ENCODE assay signal across 24 mouse cellular contexts in the genomic region with DNA sequence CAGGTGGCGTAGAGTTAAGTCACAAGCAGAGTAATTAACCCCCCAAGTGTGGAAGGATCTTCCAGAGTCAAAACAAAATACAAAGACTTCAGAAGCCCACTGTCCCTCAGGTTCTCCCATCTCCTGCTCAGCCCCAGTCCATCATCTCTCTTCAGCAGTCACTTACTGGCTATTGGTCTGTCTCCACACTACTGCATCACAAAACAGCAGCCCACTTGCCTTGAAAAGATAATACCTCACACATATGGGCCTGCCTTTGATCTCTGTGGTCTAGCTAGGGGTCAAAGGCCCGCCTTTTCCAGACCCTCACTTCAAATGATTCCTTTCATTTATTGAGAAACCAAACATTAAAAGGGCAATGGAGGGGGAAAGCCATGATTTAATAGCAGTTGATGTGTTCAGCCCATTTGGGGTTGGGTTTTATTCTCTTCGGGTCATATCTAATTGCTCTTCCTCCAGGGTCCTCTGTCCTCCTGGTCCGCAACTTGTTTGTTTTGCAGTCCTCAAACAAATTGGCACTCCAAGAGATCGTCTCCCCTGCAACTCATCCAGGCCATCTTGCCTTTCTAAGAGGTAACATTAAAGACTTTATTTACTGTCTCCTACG.
DNase-seq lines count a peak whose midpoint lies in the region; ATAC-seq lines count a peak whose summit lies in the region.
"Had no signal": no experiment of that assay in that cellular context is flagged by ENCODE, and none has a peak within 500 bp of the region (broad histone marks: within the 10 kb centered on the region; RNA-seq: fewer than 3 reads in every experiment).

No protein-coding gene starts in this region.

- no peak overlapping the region for H3K4me3 ChIP-seq in kidney, embryonic 15.5 days (replicated peaks)
- H3K4me3 ChIP-seq in midbrain, embryonic 15.5 days = no peak overlapping the region
- H3K4me3 ChIP-seq in midbrain, embryonic 11.5 days (ENCODE audit: low read depth, low read length) = no peak overlapping the region
- H3K4me3 ChIP-seq: embryonic facial prominence, embryonic 15.5 days; erythroblast, embryonic 14.5 days; forebrain, embryonic 10.5 days; heart, embryonic 10.5 days; hindbrain, embryonic 12.5 days had no signal

- no peaks in the 10 kb centered on the region for H3K9me3 ChIP-seq in kidney, embryonic 15.5 days (replicated peaks)
- H3K9me3 ChIP-seq in midbrain, embryonic 15.5 days = no peaks in the 10 kb centered on the region
- H3K9me3 ChIP-seq in midbrain, embryonic 11.5 days (ENCODE audit: control insufficient read depth, low read length) = no peaks in the 10 kb centered on the region
- H3K9me3 ChIP-seq: embryonic facial prominence, embryonic 15.5 days; forebrain, embryonic 10.5 days; heart, embryonic 10.5 days; hindbrain, embryonic 12.5 days had no signal

- no peak for DNase-seq in kidney, postnatal 4 days
- DNase-seq in midbrain, embryonic 11.5 days (ENCODE audit: low spot score, missing footprints) = no peak
- peak; percentile 63 for DNase-seq in embryo, embryonic 10.5 days (ENCODE audit: low spot score)
- DNase-seq in yolk sac, embryonic 10.5 days (ENCODE audit: low spot score) = peak; percentile 2
- no peak for DNase-seq in cerebellum, postnatal 10 days
- DNase-seq: adrenal gland, postnatal 14 days; cerebellum, adult 2 months; cerebellum, postnatal 14 days; gastrocnemius, postnatal 10 days; heart, adult 18-20 months; heart, postnatal 10 days; heart, postnatal 4 days had no signal

- no peaks in the 10 kb centered on the region for H3K27me3 ChIP-seq in kidney, embryonic 15.5 days
- no peaks in the 10 kb centered on the region for H3K27me3 ChIP-seq in midbrain, embryonic 15.5 days (replicated peaks)
- H3K27me3 ChIP-seq in midbrain, embryonic 11.5 days (ENCODE audit: control insufficient read depth, insufficient read depth, low read length) = no peaks in the 10 kb centered on the region
- H3K27me3 ChIP-seq: CH12.LX; embryonic facial prominence, embryonic 15.5 days; hindbrain, embryonic 12.5 days; Patski had no signal

- no peaks in the 10 kb centered on the region for H3K36me3 ChIP-seq in kidney, embryonic 15.5 days
- H3K36me3 ChIP-seq in midbrain, embryonic 15.5 days (replicated peaks) = no peaks in the 10 kb centered on the region
- H3K36me3 ChIP-seq in midbrain, embryonic 11.5 days (ENCODE audit: control insufficient read depth, insufficient read depth, low read length) = no peaks in the 10 kb centered on the region
- H3K36me3 ChIP-seq: embryonic facial prominence, embryonic 15.5 days; forebrain, embryonic 10.5 days; heart, embryonic 10.5 days; hindbrain, embryonic 12.5 days had no signal

- H3K27ac ChIP-seq in kidney, embryonic 15.5 days = no peak overlapping the region
- H3K27ac ChIP-seq in midbrain, embryonic 15.5 days = no peak overlapping the region
- no peak overlapping the region for H3K27ac ChIP-seq in midbrain, embryonic 11.5 days (ENCODE audit: low read depth, low read length)
- H3K27ac ChIP-seq: embryonic facial prominence, embryonic 15.5 days; forebrain, embryonic 10.5 days; heart, embryonic 10.5 days; hindbrain, embryonic 12.5 days had no signal

- H3K9ac ChIP-seq in kidney, embryonic 15.5 days = no peak overlapping the region
- H3K9ac ChIP-seq in midbrain, embryonic 15.5 days = no peak overlapping the region
- no peak overlapping the region for H3K9ac ChIP-seq in midbrain, embryonic 11.5 days (ENCODE audit: low read length)
- H3K9ac ChIP-seq: embryonic facial prominence, embryonic 15.5 days; hindbrain, embryonic 12.5 days had no signal

- no peaks in the 10 kb centered on the region for H3K4me1 ChIP-seq in kidney, embryonic 15.5 days
- H3K4me1 ChIP-seq in midbrain, embryonic 15.5 days = no peaks in the 10 kb centered on the region
- no peaks in the 10 kb centered on the region for H3K4me1 ChIP-seq in midbrain, embryonic 11.5 days (ENCODE audit: control insufficient read depth, insufficient read depth, low read length)
- H3K4me1 ChIP-seq: embryonic facial prominence, embryonic 15.5 days; heart, embryonic 10.5 days; hindbrain, embryonic 12.5 days had no signal

- ATAC-seq in kidney, embryonic 15.5 days (replicated peaks; ENCODE audit: low FRiP score) = peak; percentile 82
- peak; percentile 75 for ATAC-seq in midbrain, embryonic 15.5 days (replicated peaks)
- no peak for ATAC-seq in midbrain, embryonic 11.5 days (ENCODE audit: low FRiP score)
- ATAC-seq: activated CD4-positive, CD25-positive, alpha-beta regulatory T cell, adult 4 months; forebrain, embryonic 16.5 days; hindbrain, embryonic 16.5 days; Patski had no signal

- H3K4me2 ChIP-seq in kidney, embryonic 15.5 days = no peak overlapping the region
- no peak overlapping the region for H3K4me2 ChIP-seq in midbrain, embryonic 15.5 days
- no peak overlapping the region for H3K4me2 ChIP-seq in midbrain, embryonic 11.5 days
- H3K4me2 ChIP-seq: embryonic facial prominence, embryonic 15.5 days; hindbrain, embryonic 12.5 days had no signal

- 25% methylated on average over 6 of the region's 6 CpGs for WGBS in kidney, embryonic 15.5 days
- WGBS in midbrain, embryonic 15.5 days = 36% methylated on average over 6 of the region's 6 CpGs
- WGBS in midbrain, embryonic 11.5 days = 38% methylated on average over 6 of the region's 6 CpGs

Comparison
In these comparisons a context has a peak if more than half of its experiments do, and no peak if none do; other contexts are left out.
1. DNase-seq: peak in embryo, embryonic 10.5 days (single experiment) and yolk sac, embryonic 10.5 days (single experiment); none in kidney, postnatal 4 days (0 of 2), midbrain, embryonic 11.5 days (single experiment) and cerebellum, postnatal 10 days (0 of 2).